Mouse (Mus musculus) gastrocnemius, postnatal 36 days (tissue): ENCODE data around the gene Mt3. TPM values are rescaled to one million over a fixed set of nuclear protein-coding genes. Genes with fewer than 3 reads are reported as not detected.
"Not testable (repeated sequence)": the region's sequence is repeated elsewhere in the genome, so short reads cannot be mapped to it uniquely, and the experiment has no call there.

ENCODE experiments used
- DNase-seq, 2 experiments: peaks; one replicate each; pipeline ENCODE4 v3.0.0; 2022
- intact Hi-C: fragments of 180-260 bp; cut with DNase I; formaldehyde crosslinking; loops from one replicate; pipeline ENCODE4 v1.15.1; 2025
- total RNA-seq, 2 experiments: library from RNA; stranded (reverse); gene quantifications; 2 replicates each; pipeline ENCODE4 v1.2.3; 2021

Gene Mt3
- total RNA-seq, 2 experiments from 2014 or later = 2.2 to 7.5 TPM

DNA sequence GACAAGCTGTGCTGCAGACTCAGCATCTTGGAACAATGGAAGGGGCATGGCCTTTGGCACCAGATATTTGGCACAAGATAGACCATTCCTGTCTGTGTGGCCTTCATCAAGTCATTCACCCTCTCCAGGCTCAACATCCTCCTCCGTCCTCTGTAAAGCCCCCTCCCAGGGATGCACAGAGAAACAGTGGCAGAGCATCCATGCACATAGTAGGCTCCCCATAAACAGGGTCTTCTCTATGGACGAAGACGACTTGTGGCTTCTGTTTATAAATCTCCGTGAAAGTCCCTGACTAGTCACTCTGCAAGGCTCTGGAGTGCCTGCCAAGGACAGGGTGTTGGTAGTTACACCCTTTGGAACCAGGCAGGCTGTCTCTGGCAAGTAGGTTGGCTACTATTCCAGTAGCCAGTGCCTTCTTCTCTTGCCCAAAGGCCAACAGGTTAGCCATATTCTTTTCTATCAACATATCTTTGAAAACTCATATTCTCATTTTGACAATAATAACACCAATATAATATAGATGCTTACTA, 12.1 kb upstream of the Mt3 start:
- peak in 1 of 2 experiments; percentile 24 for DNase-seq
- intact Hi-C loops = no loop called here

DNA sequence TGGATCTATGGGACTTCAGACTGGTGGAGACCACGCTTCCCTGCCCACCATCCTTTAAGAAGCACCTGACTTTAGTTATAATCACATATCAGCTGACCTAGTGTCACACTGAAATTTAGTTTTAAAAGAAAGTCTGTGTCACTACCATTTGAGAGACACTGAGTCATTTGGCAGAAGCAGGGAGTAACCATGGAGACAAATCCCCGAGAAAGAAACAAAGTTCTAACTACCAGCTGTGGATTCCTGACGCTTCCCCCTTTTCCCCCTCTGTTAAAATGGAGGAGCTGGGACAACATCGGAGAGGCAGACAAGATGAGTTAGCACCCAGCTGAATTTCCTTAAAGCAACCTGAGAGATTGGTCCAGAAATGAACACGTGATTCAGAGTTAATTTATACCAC, 4.2 kb upstream of the Mt3 start:
- intact Hi-C loops = no loop called here
- DNase-seq = no peak

DNA sequence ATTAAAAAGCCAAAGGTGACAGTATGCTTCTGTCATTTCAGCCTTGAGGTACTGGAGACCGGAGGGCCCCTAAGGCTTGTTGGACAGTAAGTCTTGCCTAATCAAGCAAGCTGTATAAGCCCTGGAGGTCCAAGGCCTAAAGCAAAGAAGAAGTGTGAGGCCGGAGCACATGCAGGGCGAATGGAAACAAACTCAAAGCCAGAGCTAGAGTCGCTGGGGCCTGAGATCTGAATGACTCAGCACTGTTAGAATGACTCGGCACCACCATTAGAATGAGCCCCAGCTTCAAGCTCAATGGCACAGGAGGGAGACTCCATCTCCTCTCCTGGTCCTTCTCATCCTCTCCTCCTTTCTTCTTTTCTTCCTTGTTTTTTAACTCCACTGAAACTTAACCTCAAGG, 1.5 kb upstream of the Mt3 start:
- DNase-seq = no peak
- intact Hi-C loops = loop anchor here (5.0 kb wide), 1 partner anchor 44 kb away; no protein-coding TSS in a partner anchor

DNA sequence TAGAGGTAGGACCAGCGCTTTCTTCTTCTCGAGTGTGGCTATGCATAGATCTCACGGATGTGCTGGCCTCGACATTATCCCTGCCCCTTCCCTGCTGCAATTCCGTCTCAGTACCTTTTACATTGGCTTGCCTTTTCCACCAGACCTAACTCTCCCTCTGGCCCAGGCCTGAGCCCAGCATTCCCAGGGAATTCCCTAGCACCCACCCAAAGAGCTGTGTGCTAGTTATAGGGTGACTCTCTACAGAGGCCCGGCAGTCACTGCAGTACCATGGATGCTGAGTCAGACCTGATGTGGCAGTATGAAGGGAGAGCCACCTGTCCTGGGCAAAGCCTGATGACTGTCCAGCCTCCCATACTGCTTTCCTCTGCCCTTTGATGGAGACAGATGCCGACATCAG, 1.0 kb downstream of the Mt3 start:
- DNase-seq = no peak
- intact Hi-C loops = loop anchor here (5.0 kb wide), 1 partner anchor 46 kb away; no protein-coding TSS in a partner anchor

GRCm38 (mm10) chr8:94154537-94154936, 2.1 kb downstream of the Mt3 start:
- no peak for DNase-seq
- intact Hi-C loops = loop anchor here (5.0 kb wide), 1 partner anchor 47 kb away; no protein-coding TSS in a partner anchor

GRCm38 (mm10) chr8:94156092-94156491, 3.7 kb downstream of the Mt3 start:
- intact Hi-C loops = no loop called here
- no peak for DNase-seq

GRCm38 (mm10) chr8:94165772-94166171, 13.4 kb downstream of the Mt3 start:
- intact Hi-C loops = loop anchor here (2.0 kb wide), 1 partner anchor 31 kb away; no protein-coding TSS in a partner anchor
- not testable (repeated sequence) for DNase-seq

GRCm38 (mm10) chr8:94167244-94167643, 14.8 kb downstream of the Mt3 start:
- DNase-seq = peak; percentile 85 to 89
- intact Hi-C loops = loop anchor here (2.0 kb wide), 1 partner anchor 30 kb away; no protein-coding TSS in a partner anchor

- DNase-seq = no peak
- intact Hi-C loops = loop anchor here (2.0 kb wide), 1 partner anchor 13 kb away; no protein-coding TSS in a partner anchor
Observed at GRCm38 (mm10) chr8:94169547-94169946, 17.1 kb downstream of the Mt3 start.

- intact Hi-C loops = no loop called here
- peak; percentile 52 to 72 for DNase-seq
Observed at GRCm38 (mm10) chr8:94171321-94171755, 18.9 kb downstream of the Mt3 start.

DNA sequence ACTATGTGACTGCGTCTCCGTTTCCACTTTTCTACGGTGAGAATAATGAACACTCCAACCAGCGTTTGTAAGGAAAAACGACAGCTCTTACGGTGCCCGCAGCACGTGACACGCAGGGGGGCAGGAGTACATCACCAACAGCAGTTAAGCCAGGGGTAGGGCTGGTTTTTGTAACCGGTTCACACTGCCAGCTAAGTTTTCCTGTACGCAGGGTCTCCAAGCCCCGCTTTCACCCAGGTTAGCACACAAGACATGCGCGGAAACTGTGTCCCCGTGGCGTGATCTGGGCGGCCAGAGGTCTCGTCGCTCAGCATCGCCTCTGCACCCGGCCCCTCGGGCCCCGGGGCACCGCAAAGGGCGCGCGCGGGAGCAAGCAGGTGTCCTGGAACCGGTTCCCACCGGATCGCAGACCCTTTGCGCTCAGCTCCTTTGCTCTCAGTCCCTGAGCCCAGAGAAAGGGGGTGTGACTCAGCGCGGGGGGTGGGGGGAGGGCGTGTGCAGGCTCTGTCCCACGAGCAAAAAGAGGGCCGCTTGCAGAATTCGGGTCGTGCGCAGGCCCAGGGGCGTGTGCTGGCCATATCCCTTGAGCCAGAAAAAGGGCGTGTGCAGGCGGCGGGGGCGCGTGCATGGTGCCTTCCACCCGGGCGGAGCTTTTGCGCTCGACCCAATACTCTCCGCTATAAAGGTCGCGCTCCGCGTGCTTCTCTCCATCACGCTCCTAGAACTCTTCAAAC, 19.8 kb downstream of the Mt3 start, which contains the start of gene Mt2:
TSS of gene Mt2 (plus strand) at position 590 of the 734 bp plus-strand sequence.
- intact Hi-C loops = no loop called here
- DNase-seq = peak; percentile 65 to 80

GRCm38 (mm10) chr8:94172809-94173732, 20.7 kb downstream of the Mt3 start:
- DNase-seq = no peak

DNA sequence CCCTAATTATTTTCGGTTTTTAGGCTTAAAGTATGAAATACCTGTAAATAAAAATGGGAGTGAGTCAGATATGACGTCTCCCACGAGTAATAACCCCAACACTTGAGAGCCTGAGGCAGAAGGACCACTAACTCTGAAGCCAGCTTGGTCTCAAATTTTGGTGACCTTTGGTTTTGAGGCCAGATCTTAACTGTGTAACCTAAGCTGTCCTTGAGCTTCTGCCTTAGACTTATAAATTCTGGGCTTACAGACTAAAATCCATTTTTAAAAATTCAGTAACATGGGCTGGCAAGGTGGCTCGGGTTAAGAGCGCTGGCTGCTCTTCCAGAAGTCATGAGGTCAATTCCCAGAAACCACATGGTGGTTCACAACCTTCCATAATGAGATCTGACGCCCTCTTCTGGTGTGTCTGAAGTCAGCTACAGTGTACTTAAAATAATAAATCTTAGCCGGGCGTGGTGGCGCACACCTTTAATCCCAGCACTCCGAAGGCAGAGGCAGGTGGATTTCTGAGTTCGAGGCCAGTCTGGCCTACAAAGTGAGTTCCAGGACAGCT, 21.5 kb downstream of the Mt3 start:
- no peak for DNase-seq
- intact Hi-C loops = no loop called here

More at GRCm38 (mm10) chr8:94172809-94173732, 20.7 kb downstream of the Mt3 start:
- intact Hi-C loops = no loop called here

- intact Hi-C loops = no loop called here
- DNase-seq = no peak
Observed at GRCm38 (mm10) chr8:94174619-94175213, 22.3 kb downstream of the Mt3 start.

- intact Hi-C loops = no loop called here
- DNase-seq = no peak
Observed at GRCm38 (mm10) chr8:94177716-94178390, 25.4 kb downstream of the Mt3 start.

DNA sequence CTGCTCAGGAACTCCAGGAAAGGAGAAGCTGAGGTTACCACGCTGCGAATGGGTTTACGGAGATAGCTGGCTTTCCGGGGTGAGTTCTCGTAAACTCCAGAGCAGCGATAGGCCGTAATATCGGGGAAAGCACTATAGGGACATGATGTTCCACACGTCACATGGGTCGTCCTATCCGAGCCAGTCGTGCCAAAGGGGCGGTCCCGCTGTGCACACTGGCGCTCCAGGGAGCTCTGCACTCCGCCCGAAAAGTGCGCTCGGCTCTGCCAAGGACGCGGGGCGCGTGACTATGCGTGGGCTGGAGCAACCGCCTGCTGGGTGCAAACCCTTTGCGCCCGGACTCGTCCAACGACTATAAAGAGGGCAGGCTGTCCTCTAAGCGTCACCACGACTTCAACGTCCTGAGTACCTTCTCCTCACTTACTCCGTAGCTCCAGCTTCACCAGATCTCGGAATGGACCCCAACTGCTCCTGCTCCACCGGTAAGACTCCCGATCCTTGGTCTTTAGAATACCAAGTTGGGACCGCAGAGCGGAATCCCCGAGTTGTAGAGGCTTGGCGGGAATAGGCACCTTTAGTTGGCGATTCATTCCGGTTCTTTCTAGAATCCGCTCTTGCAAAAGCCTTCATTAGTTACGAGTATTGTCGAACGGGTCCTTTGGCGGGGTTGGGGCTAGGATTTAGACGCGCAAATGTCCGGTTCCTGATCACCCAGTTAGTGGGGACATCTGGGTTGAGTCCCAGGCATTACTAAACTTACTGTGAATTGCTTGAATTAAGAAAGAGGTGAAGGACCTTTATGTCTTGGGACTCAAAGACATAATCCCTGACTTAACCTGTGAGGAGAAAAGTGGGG, 26.7 kb downstream of the Mt3 start, which contains the start of gene Mt1:
TSS of gene Mt1 (plus strand) at position 226 of the 856 bp plus-strand sequence.
- DNase-seq = peak; percentile 82 to 92

GRCm38 (mm10) chr8:94179713-94180560, 27.5 kb downstream of the Mt3 start:
- intact Hi-C loops = no loop called here
- DNase-seq = no peak

More for the DNA sequence above, 26.7 kb downstream of the Mt3 start, which contains the start of gene Mt1:
- intact Hi-C loops = no loop called here
